Mouse (Mus musculus): ENCODE measurements around the gene Klf7. TPM values are rescaled to one million over a fixed set of nuclear protein-coding genes. Genes with fewer than 3 reads are reported as not detected.
"Not testable (repeated sequence)": the region's sequence is repeated elsewhere in the genome, so short reads cannot be mapped to it uniquely, and the experiment has no call there.

Gene Klf7
- polyA plus RNA-seq, 1 experiment from 2014 or later = 11.9 TPM

GRCm38 (mm10) chr1:64118285-64119170 is 3.6 kb downstream of the Klf7 start:
- H3K27me3 ChIP-seq (replicated peaks; ENCODE audit: control insufficient read depth, insufficient read depth, low read length) = no peaks in the 10 kb centered on the region
- H3K4me3 ChIP-seq (ENCODE audit: low read depth, low read length) = peak overlapping the region; percentile 80
- TF ChIP-seq CTCF (IDR thresholded peaks at IDR 0.05; ENCODE audit: low read depth) = no peak
- H3K9me3 ChIP-seq (ENCODE audit: control insufficient read depth) = no peaks in the 10 kb centered on the region
- 0 out of 2 replicates have a peak, but pooled peaks cover 4% of the 10 kb centered on the region for H3K4me1 ChIP-seq (replicated peaks; ENCODE audit: control insufficient read depth, insufficient read depth, low read length)
- peak overlapping the region; percentile 80 for H3K4me2 ChIP-seq (replicated peaks; ENCODE audit: low read depth)
- H3K9ac ChIP-seq (ENCODE audit: low read depth, low read length) = peak overlapping the region; percentile 67; the same call in 1 of the 2 replicates
- H3K27ac ChIP-seq (ENCODE audit: low read depth, low read length) = 0 out of 2 replicates have a peak overlapping the region, but pooled peaks have one; percentile 100
- H3K36me3 ChIP-seq (ENCODE audit: control insufficient read depth, insufficient read depth) = no peaks in the 10 kb centered on the region
- ATAC-seq = no peak
- WGBS = 37% methylated on average over 6 of the region's 6 CpGs

- Histone ChIP-seq H3K4me2 (replicated peaks; ENCODE audit: low read depth) (peak overlapping the region; percentile 80), H3K4me1 (replicated peaks; ENCODE audit: control insufficient read depth, insufficient read depth, low read length) (0 out of 2 replicates have a peak, but pooled peaks cover 4% of the 10 kb centered on the region), H3K4me3 (ENCODE audit: low read depth, low read length) (no peak overlapping the region), H3K9me3 (ENCODE audit: control insufficient read depth) (no peaks in the 10 kb centered on the region), H3K9ac (ENCODE audit: low read depth, low read length) (no peak overlapping the region), H3K27me3 (replicated peaks; ENCODE audit: control insufficient read depth, insufficient read depth, low read length) (no peaks in the 10 kb centered on the region), H3K27ac (ENCODE audit: low read depth, low read length) (no peak overlapping the region), H3K36me3 (ENCODE audit: control insufficient read depth, insufficient read depth) (no peaks in the 10 kb centered on the region)
- TF ChIP-seq CTCF (IDR thresholded peaks at IDR 0.05; ENCODE audit: low read depth) = no peak
- ATAC-seq = no peak
- WGBS = 64% methylated on average over 11 of the region's 11 CpGs
Observed at GRCm38 (mm10) chr1:64117478-64118284, 4.4 kb downstream of the Klf7 start.

- Histone ChIP-seq H3K36me3 (ENCODE audit: control insufficient read depth, insufficient read depth) (no peaks in the 10 kb centered on the region), H3K27me3 (replicated peaks; ENCODE audit: control insufficient read depth, insufficient read depth, low read length) (no peaks in the 10 kb centered on the region), H3K4me2 (replicated peaks; ENCODE audit: low read depth) (0 out of 2 replicates have a peak overlapping the region, but pooled peaks have one; percentile 17), H3K27ac (ENCODE audit: low read depth, low read length) (no peak overlapping the region), H3K9me3 (ENCODE audit: control insufficient read depth) (no peaks in the 10 kb centered on the region), H3K9ac (ENCODE audit: low read depth, low read length) (no peak overlapping the region), H3K4me1 (replicated peaks; ENCODE audit: control insufficient read depth, insufficient read depth, low read length) (0 out of 2 replicates have a peak, but pooled peaks cover 4% of the 10 kb centered on the region), H3K4me3 (ENCODE audit: low read depth, low read length) (no peak overlapping the region)
- ATAC-seq = no peak
- TF ChIP-seq CTCF (IDR thresholded peaks at IDR 0.05; ENCODE audit: low read depth) = no peak
- WGBS = 79% methylated on average over 6 of the region's 6 CpGs
Observed at GRCm38 (mm10) chr1:64116746-64117455, 5.2 kb downstream of the Klf7 start.

- no peak overlapping the region for H3K27ac ChIP-seq (ENCODE audit: low read depth, low read length)
- H3K9ac ChIP-seq (ENCODE audit: low read depth, low read length) = no peak overlapping the region
- 80% methylated on average over 3 of the region's 3 CpGs for WGBS
- no peak overlapping the region for H3K4me3 ChIP-seq (ENCODE audit: low read depth, low read length)
- TF ChIP-seq CTCF (IDR thresholded peaks at IDR 0.05; ENCODE audit: low read depth) = no peak
- no peaks in the 10 kb centered on the region for H3K36me3 ChIP-seq (ENCODE audit: control insufficient read depth, insufficient read depth)
- no peak overlapping the region for H3K4me2 ChIP-seq (replicated peaks; ENCODE audit: low read depth)
- no peaks in the 10 kb centered on the region for H3K27me3 ChIP-seq (replicated peaks; ENCODE audit: control insufficient read depth, insufficient read depth, low read length)
- ATAC-seq = no peak
- H3K9me3 ChIP-seq (ENCODE audit: control insufficient read depth) = no peaks in the 10 kb centered on the region
- H3K4me1 ChIP-seq (replicated peaks; ENCODE audit: control insufficient read depth, insufficient read depth, low read length) = 0 out of 2 replicates have a peak, but pooled peaks cover 4% of the 10 kb centered on the region
Observed at GRCm38 (mm10) chr1:64114579-64114978, 7.5 kb downstream of the Klf7 start.

GRCm38 (mm10) chr1:64108653-64109052 is 13.4 kb downstream of the Klf7 start:
- H3K27me3 ChIP-seq (replicated peaks; ENCODE audit: control insufficient read depth, insufficient read depth, low read length); H3K4me2 ChIP-seq (replicated peaks; ENCODE audit: low read depth); H3K36me3 ChIP-seq (ENCODE audit: control insufficient read depth, insufficient read depth); H3K27ac ChIP-seq (ENCODE audit: low read depth, low read length); H3K9ac ChIP-seq (ENCODE audit: low read depth, low read length); H3K4me3 ChIP-seq (ENCODE audit: low read depth, low read length); H3K9me3 ChIP-seq (ENCODE audit: control insufficient read depth); ATAC-seq: not testable (repeated sequence)
- WGBS = 75% methylated on average over 3 of the region's 3 CpGs
- peaks cover 11% of the 10 kb centered on the region; the same call in 1 of the 2 replicates for H3K4me1 ChIP-seq (replicated peaks; ENCODE audit: control insufficient read depth, insufficient read depth, low read length)

Data from intestine, postnatal 0 days (tissue).